7 mouse cellular contexts compared by ENCODE assay signal in genomic region chr1:151343571-151344282, GRCm38 (mm10). TPM values are rescaled to one million over a fixed set of nuclear protein-coding genes. Genes with fewer than 3 reads are reported as not detected.
DNase-seq lines count a peak whose midpoint lies in the region; ATAC-seq and TF ChIP-seq lines count a peak whose summit lies in the region.

No protein-coding gene starts in this region.

- peak; percentile 13; the same call in 1 of the 2 replicates for ATAC-seq in embryonic facial prominence, embryonic 12.5 days (ENCODE audit: insufficient number of reproducible peaks, insufficient read depth, low FRiP score, low TSS enrichment)
- no peak for ATAC-seq in hindbrain, postnatal 0 days
- no peak for ATAC-seq in liver, embryonic 15.5 days (ENCODE audit: insufficient read depth)
- peak; percentile 49; the same call in 1 of the 2 replicates for ATAC-seq in neural tube, embryonic 15.5 days (ENCODE audit: low FRiP score)

- 0 out of 2 replicates have a peak, but pooled peaks cover 1% of the 10 kb centered on the region for H3K36me3 ChIP-seq in embryonic facial prominence, embryonic 12.5 days
- no peaks in the 10 kb centered on the region for H3K36me3 ChIP-seq in hindbrain, postnatal 0 days (ENCODE audit: insufficient read depth, low read length)
- H3K36me3 ChIP-seq in liver, embryonic 15.5 days (replicated peaks) = peaks cover 2% of the 10 kb centered on the region; the same call in 1 of the 2 replicates
- H3K36me3 ChIP-seq in neural tube, embryonic 15.5 days = no peaks in the 10 kb centered on the region

- H3K4me2 ChIP-seq in embryonic facial prominence, embryonic 12.5 days (replicated peaks) = peak overlapping the region; percentile 67
- peak overlapping the region; percentile 69 for H3K4me2 ChIP-seq in hindbrain, postnatal 0 days (ENCODE audit: low read depth, low read length)
- peak overlapping the region; percentile 99 for H3K4me2 ChIP-seq in liver, embryonic 15.5 days
- peak overlapping the region; percentile 67 for H3K4me2 ChIP-seq in neural tube, embryonic 15.5 days

- H3K9me3 ChIP-seq in embryonic facial prominence, embryonic 12.5 days = no peaks in the 10 kb centered on the region
- no peaks in the 10 kb centered on the region for H3K9me3 ChIP-seq in hindbrain, postnatal 0 days (ENCODE audit: low read length)
- no peaks in the 10 kb centered on the region for H3K9me3 ChIP-seq in liver, embryonic 15.5 days (replicated peaks)
- H3K9me3 ChIP-seq in neural tube, embryonic 15.5 days (replicated peaks) = no peaks in the 10 kb centered on the region

- under 1% methylated on average over 17 of the region's 17 CpGs for WGBS in embryonic facial prominence, embryonic 12.5 days
- under 1% methylated on average over 17 of the region's 17 CpGs for WGBS in hindbrain, postnatal 0 days
- under 1% methylated on average over 17 of the region's 17 CpGs for WGBS in liver, embryonic 15.5 days (ENCODE audit: insufficient replicate concordance)
- WGBS in neural tube, embryonic 15.5 days = under 1% methylated on average over 17 of the region's 17 CpGs

- DNase-seq in CD4-positive helper T cell, adult 2 months (ENCODE audit: low read depth, low spot score) = peak; percentile 60
- peak; percentile 22 for DNase-seq in Muller cell, postnatal 12 days (ENCODE audit: inconsistent ontology term)
- DNase-seq in hindbrain, postnatal 0 days (ENCODE audit: low spot score) = peak; percentile 9
- DNase-seq in frontal cortex, adult 2 months (ENCODE audit: extremely low spot score in 1 of 2, low spot score in 1 of 2) = no peak

- H3K27me3 ChIP-seq in embryonic facial prominence, embryonic 12.5 days = no peaks in the 10 kb centered on the region
- H3K27me3 ChIP-seq in hindbrain, postnatal 0 days (ENCODE audit: insufficient read depth, low read length) = no peaks in the 10 kb centered on the region
- H3K27me3 ChIP-seq in liver, embryonic 15.5 days = no peaks in the 10 kb centered on the region
- no peaks in the 10 kb centered on the region for H3K27me3 ChIP-seq in neural tube, embryonic 15.5 days (replicated peaks)

- H3K27ac ChIP-seq in embryonic facial prominence, embryonic 12.5 days = peak overlapping the region; percentile 95; the same call in 1 of the 2 replicates
- H3K27ac ChIP-seq in hindbrain, postnatal 0 days = peak overlapping the region; percentile 95
- H3K27ac ChIP-seq in liver, embryonic 15.5 days (replicated peaks) = peak overlapping the region; percentile 87
- peak overlapping the region; percentile 96 for H3K27ac ChIP-seq in neural tube, embryonic 15.5 days (replicated peaks)

- H3K4me3 ChIP-seq in embryonic facial prominence, embryonic 12.5 days = peak overlapping the region; percentile 94
- H3K4me3 ChIP-seq in hindbrain, postnatal 0 days (ENCODE audit: low read length) = peak overlapping the region; percentile 82
- peak overlapping the region; percentile 84 for H3K4me3 ChIP-seq in liver, embryonic 15.5 days (replicated peaks)
- peak overlapping the region; percentile 86 for H3K4me3 ChIP-seq in neural tube, embryonic 15.5 days (replicated peaks)

- peaks cover 24% of the 10 kb centered on the region for H3K4me1 ChIP-seq in embryonic facial prominence, embryonic 12.5 days
- H3K4me1 ChIP-seq in hindbrain, postnatal 0 days (ENCODE audit: insufficient read depth, low read length) = peaks cover 12% of the 10 kb centered on the region
- peaks cover 62% of the 10 kb centered on the region for H3K4me1 ChIP-seq in liver, embryonic 15.5 days (replicated peaks)
- peaks cover 39% of the 10 kb centered on the region for H3K4me1 ChIP-seq in neural tube, embryonic 15.5 days

- TF ChIP-seq CTCF in hindbrain, postnatal 0 days (IDR thresholded peaks at IDR 0.05; ENCODE audit: low read depth) = no peak; the same call in none of the 2 replicates

- H3K9ac ChIP-seq in embryonic facial prominence, embryonic 12.5 days = peak overlapping the region; percentile 48
- peak overlapping the region; percentile 91 for H3K9ac ChIP-seq in hindbrain, postnatal 0 days (replicated peaks; ENCODE audit: low read length)
- H3K9ac ChIP-seq in liver, embryonic 15.5 days = peak overlapping the region; percentile 63
- H3K9ac ChIP-seq in neural tube, embryonic 15.5 days (replicated peaks) = peak overlapping the region; percentile 68

RNA-seq across cellular contexts. Expression of gene Ivns1abp, which starts 0.6 kb away (rescaled TPM):
- 351 and 372 TPM in 2 replicates for polyA plus RNA-seq in embryonic facial prominence, embryonic 12.5 days (2016; fragmentation: Nextera tagmentation; extraction: Ambion mirVana)
- 121 and 129 TPM in 2 replicates for total RNA-seq in hindbrain, postnatal 0 days (2014; rRNA removed)
- polyA plus RNA-seq in hindbrain, postnatal 0 days (2015; fragmentation: Nextera tagmentation; extraction: Ambion mirVana) = 140 and 143 TPM in 2 replicates
- 68.9 and 71.9 TPM in 2 replicates for polyA plus RNA-seq in liver, embryonic 15.5 days (2015; fragmentation: Nextera tagmentation; extraction: Ambion mirVana)
- polyA plus RNA-seq in neural tube, embryonic 15.5 days (2015; fragmentation: Nextera tagmentation; extraction: Ambion mirVana) = 205 and 214 TPM in 2 replicates
- 127 and 132 TPM in 2 replicates for polyA plus RNA-seq in frontal cortex, adult 2 months (2012; rRNA removed)

Comparison
In these comparisons a context has a peak if more than half of its experiments do, and no peak if none do; other contexts are left out.
1. DNase-seq: peak in CD4-positive helper T cell, adult 2 months (single experiment), Muller cell, postnatal 12 days (single experiment) and hindbrain, postnatal 0 days (single experiment); none in frontal cortex, adult 2 months (0 of 2).
2. ATAC-seq: peak in embryonic facial prominence, embryonic 12.5 days (single experiment) and neural tube, embryonic 15.5 days (single experiment); none in hindbrain, postnatal 0 days (single experiment) and liver, embryonic 15.5 days (single experiment).
3. Peak in every context shown above with its lines, with median percentiles within 50 percentile points of each other: H3K27ac ChIP-seq, H3K4me2 ChIP-seq, H3K4me3 ChIP-seq and H3K9ac ChIP-seq.